Mouse (Mus musculus): ENCODE measurements around the gene 6430571L13Rik. TPM values are rescaled to one million over a fixed set of nuclear protein-coding genes. Genes with fewer than 3 reads are reported as not detected.
A peak's percentile ranks its signal among the peaks of the same experiment; 100 is the strongest.

6430571L13Rik gene
- total RNA-seq, 2 experiments from 2014 or later = 2.5 to 2.9 TPM

DNA sequence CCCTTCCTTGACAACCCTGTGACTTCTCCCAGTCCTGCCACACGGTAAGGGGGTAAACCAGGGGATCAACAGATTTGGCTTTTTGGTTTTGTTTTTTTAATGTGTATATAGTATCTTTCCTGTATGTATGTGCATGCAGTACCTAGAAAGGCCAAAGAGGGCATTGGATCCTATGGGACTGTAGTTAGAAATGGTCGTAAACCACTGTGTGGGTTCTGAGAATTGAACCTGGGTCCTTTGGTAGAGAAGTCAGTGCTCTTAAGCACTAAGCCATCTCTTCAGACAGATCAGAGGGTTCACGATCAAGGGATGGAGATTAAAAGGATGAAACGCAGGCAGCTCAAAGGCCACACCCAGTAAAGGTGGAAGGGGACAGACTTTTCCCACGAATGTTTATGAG, 5.4 kb upstream of the 6430571L13Rik start:
- no peak overlapping the region for H3K27ac ChIP-seq
- no peak overlapping the region for H3K4me3 ChIP-seq
- TF ChIP-seq CTCF (conservative IDR thresholded peaks at IDR 0.05) = peak; percentile 30
- no peak for DNase-seq (ENCODE audit: low spot score in 2 of 2)

GRCm38 (mm10) chr9:107335909-107336308, 4.5 kb upstream of the 6430571L13Rik start:
- TF ChIP-seq CTCF (conservative IDR thresholded peaks at IDR 0.05) = peak; percentile 96
- peak; percentile 32 to 76 for DNase-seq (ENCODE audit: low spot score in 2 of 2)
- Histone ChIP-seq H3K27ac (no peak overlapping the region), H3K4me3 (no peak overlapping the region)

- DNase-seq (ENCODE audit: low spot score in 2 of 2) = no peak
- H3K4me3 ChIP-seq = no peak overlapping the region
- TF ChIP-seq CTCF (conservative IDR thresholded peaks at IDR 0.05) = no peak
- no peak overlapping the region for H3K27ac ChIP-seq
Observed at GRCm38 (mm10) chr9:107336386-107336785, 4.0 kb upstream of the 6430571L13Rik start.

DNA sequence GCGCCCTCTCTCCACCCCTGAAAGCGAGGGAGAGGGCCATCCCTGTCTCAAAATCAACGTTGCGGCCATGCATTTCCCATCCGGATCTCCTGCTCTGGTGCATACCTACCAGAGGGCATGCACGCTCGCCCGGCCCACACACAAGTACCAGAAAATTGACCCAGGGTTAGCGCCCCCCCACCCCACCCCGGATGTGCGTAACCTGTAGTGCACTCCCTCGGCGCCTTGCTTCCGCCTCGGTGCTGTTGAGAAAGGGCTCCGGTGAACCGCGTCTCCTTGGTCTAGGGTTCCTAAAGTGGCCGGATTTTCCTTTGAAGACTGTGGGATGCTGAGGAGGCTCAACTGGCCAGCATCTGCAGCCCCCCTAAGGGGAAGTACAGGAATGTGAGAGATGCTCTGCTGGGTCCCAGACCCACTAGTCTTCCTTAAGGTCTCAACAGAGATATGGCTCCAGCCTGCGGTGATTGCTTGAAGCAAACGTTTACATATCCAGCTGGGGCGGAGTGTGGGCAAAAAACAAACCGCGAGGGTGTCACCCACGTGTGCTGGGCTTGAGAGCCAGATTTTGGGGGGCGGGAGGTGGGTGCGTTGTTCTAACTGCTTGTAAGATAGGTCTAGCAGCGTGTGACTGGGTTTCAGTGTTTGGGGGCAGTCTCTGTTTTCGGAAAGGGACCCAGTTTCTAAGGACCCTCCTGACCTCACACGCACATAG, 2.1 kb upstream of the 6430571L13Rik start, which contains the start of gene Hemk1:
Gene Hemk1, minus strand, starts transcription at position 179 of the 712 bp plus-strand sequence.
- DNase-seq (ENCODE audit: low spot score in 2 of 2) = peak; percentile 75 to 77
- peak within 1 kb of the TSS; percentile 69 for H3K4me3 ChIP-seq
- TF ChIP-seq CTCF (conservative IDR thresholded peaks at IDR 0.05) = no peak
- peak within 1 kb of the TSS; percentile 97 for H3K27ac ChIP-seq

DNA sequence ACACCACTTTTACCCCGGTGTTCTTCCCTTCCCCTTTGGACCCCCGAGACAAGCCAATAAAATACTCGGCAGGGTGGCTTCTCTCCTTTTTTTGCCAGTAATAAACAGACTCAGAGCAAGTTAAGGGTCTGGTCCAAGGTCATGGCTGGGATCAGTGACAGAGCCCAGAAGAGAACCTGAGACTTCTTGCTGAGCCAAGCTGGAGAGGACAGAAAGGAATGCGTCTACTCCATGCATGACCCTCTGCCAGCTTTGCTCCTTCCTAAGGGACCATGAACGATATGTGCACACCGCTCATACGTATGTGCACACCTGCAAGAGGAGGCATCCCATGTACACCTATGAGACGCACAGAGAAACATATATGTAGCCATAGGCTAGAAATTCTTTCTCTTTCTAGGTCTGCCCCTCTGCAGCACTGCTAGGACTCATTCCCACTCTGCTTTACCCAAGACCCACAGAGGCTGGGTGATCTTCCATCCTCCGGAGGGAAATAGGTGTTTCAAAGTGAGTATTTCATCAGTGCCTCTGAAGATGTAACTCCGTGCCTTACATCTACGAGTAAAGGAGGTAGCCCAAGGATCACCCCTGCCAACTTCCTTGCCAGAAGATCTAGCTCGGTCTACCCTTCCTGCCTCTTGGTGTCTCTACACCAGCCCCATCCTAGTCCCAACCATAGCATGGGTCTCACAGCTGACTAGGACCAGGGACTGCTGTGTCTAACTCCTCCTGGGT, 676 bp downstream of the 6430571L13Rik start:
- no peak for TF ChIP-seq CTCF (conservative IDR thresholded peaks at IDR 0.05)
- H3K27ac ChIP-seq = peak overlapping the region; percentile 79; the same call in 1 of the 2 replicates
- H3K4me3 ChIP-seq = peak overlapping the region; percentile 89
- DNase-seq (ENCODE audit: low spot score in 2 of 2) = no peak

- no peak for TF ChIP-seq CTCF (conservative IDR thresholded peaks at IDR 0.05)
- H3K27ac ChIP-seq = no peak overlapping the region
- DNase-seq (ENCODE audit: low spot score in 2 of 2) = no peak
- H3K4me3 ChIP-seq = no peak overlapping the region
Observed at GRCm38 (mm10) chr9:107342201-107342709, 1.9 kb downstream of the 6430571L13Rik start.

DNA sequence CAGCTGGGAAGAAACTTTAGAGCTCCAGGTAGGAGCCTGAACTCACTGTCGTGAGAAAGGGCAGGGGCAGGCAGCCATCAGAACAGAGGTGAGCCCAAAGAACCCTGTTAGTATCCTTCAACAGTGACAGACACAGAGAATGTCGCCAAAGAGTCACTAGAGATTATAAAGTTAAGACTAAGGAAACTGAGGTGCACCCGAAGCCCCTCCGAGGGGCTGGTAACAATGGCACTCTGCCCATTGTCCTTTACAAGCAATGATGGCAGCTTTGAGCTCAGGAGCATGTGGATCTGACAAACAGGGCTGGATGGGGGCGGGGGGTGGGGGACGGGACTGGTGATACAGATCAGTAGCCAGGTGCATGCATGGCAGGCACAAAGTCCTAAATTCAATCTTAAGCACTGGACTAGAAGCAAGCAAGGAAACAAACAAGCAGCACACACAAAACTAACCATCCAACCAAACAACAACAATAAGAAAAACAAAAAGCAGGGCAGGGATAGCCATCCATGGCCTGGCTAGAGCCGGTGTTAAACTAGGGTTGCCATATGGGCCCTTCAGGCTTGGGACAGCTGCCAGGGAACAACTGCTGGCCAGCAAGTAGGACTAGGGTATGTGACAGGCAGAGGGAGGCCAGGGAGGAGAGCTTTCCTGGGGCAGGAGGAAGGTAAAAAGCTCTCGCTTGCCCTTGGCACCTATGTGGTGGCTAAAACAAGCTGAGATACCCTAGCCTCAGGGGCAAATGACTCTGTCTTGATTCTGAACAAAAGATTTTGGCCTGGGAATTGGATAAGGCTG, 2.9 kb downstream of the 6430571L13Rik start:
- TF ChIP-seq CTCF (conservative IDR thresholded peaks at IDR 0.05) = no peak
- Histone ChIP-seq H3K4me3 (no peak overlapping the region), H3K27ac (no peak overlapping the region)
- no peak for DNase-seq (ENCODE audit: low spot score in 2 of 2)

- DNase-seq (ENCODE audit: low spot score in 2 of 2) = no peak
- TF ChIP-seq CTCF (conservative IDR thresholded peaks at IDR 0.05) = no peak
- Histone ChIP-seq H3K27ac (no peak overlapping the region), H3K4me3 (no peak overlapping the region)
Observed at GRCm38 (mm10) chr9:107344027-107344426, 3.6 kb downstream of the 6430571L13Rik start.

- no peak for TF ChIP-seq CTCF (conservative IDR thresholded peaks at IDR 0.05)
- Histone ChIP-seq H3K4me3 (no peak overlapping the region), H3K27ac (no peak overlapping the region)
- DNase-seq (ENCODE audit: low spot score in 2 of 2) = no peak
Observed at GRCm38 (mm10) chr9:107346081-107346480, 5.7 kb downstream of the 6430571L13Rik start.

- no peak overlapping the region for H3K4me3 ChIP-seq
- no peak for TF ChIP-seq CTCF (conservative IDR thresholded peaks at IDR 0.05)
- no peak overlapping the region for H3K27ac ChIP-seq
- no peak for DNase-seq (ENCODE audit: low spot score in 2 of 2)
Observed at GRCm38 (mm10) chr9:107347586-107348183, 7.3 kb downstream of the 6430571L13Rik start.

GRCm38 (mm10) chr9:107349321-107349720, 8.9 kb downstream of the 6430571L13Rik start:
- H3K4me3 ChIP-seq = no peak overlapping the region
- no peak for DNase-seq (ENCODE audit: low spot score in 2 of 2)
- no peak overlapping the region for H3K27ac ChIP-seq
- no peak for TF ChIP-seq CTCF (conservative IDR thresholded peaks at IDR 0.05)

- no peak for TF ChIP-seq CTCF (conservative IDR thresholded peaks at IDR 0.05)
- Histone ChIP-seq H3K27ac (no peak overlapping the region), H3K4me3 (no peak overlapping the region)
- DNase-seq (ENCODE audit: low spot score in 2 of 2) = no peak
Observed at GRCm38 (mm10) chr9:107354826-107355225, 14.4 kb downstream of the 6430571L13Rik start.
